Mouse (Mus musculus): ENCODE results near the gene Pex19. TPM values are rescaled to one million over a fixed set of nuclear protein-coding genes. Genes with fewer than 3 reads are reported as not detected.

Gene Pex19
- total RNA-seq, 2 experiments from 2014 or later: 31.6 to 48.2 TPM

- peak; percentile 29; the same call in 1 of the 2 replicates for ATAC-seq (replicated peaks; ENCODE audit: low FRiP score, low TSS enrichment, poor library complexity, severe bottlenecking)
These were observed 2.6 kb downstream of the Pex19 start for GRCm38 (mm10) chr1:172129108-172129507.

DNA sequence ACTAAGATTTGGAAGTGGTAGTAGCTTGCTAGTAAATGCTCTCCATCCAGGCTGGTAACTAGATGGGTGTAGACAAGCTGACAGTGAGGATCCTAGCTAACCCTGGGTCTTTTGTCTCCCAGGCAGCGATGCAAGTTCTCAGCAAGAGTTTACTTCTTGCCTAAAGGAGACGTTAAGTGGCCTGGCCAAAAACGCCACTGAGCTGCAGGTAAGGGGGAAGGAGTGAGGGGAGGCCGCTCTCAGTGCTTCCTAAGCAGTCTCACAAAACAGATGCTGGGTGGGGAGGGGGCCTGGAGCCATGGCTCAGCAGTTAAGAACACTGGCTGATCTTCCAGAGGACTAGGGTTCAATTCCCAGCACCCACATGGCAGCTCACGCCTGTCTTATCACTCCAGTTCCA lies 3.2 kb downstream of the Pex19 start:
- ATAC-seq (replicated peaks; ENCODE audit: low FRiP score, low TSS enrichment, poor library complexity, severe bottlenecking): no peak

DNA sequence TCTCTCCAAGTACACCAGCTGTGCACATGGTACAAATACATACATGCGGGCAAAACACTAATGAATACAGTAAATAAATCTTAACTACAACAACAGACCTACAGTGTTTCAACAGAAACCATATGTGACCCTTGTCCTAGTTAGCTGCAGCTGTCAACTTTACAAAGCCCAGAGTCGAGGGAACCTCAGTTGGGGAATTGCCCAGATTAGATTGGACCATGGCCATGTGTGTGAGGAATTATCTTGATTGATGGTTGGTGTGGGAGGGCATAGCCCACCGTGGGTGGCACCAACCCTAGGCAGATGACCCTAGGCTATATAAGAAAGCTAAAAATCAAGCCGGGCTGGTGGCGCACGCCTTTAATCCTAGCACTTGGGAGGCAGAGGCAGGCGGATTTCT lies 5.8 kb downstream of the Pex19 start:
- no peak for ATAC-seq (replicated peaks; ENCODE audit: low FRiP score, low TSS enrichment, poor library complexity, severe bottlenecking)

DNA sequence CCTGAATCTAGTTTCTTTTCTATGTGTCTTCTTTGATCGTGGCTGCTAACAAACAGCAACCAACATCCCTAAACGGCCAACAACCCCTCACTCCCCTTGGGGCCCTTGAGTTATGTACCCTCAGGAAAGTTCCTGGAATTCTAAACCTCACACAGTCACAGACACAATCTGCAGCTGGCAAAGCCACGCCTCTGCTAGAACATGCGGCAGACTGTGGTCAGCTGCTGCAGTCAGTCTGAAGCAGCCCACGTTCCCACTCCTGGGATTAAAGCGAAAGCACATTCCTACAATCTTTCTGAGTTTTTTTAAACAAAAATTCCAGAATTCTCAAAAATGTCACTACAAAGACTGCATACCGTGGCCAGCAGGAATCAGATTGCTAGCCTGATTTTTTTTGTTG lies 7.0 kb downstream of the Pex19 start:
- ATAC-seq (replicated peaks; ENCODE audit: low FRiP score, low TSS enrichment, poor library complexity, severe bottlenecking): no peak

DNA sequence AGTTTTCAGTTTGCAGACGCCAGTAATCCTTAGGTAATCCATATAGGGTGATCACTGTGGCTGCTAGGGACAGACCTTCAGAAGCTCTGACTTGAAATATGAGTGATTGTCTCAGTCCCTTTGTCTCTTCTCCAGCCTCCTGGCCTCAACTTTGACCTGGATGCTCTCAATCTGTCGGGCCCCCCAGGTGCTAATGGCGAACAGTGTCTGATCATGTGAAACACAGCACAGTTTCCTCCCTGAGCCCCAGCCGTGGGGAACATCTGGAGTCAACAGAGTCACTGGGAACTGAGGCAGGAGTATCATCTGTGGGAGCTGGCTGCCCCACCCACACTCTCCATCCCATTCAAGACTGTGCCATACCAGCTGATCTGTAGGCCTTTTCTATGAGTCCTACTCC lies 7.5 kb downstream of the Pex19 start:
- no peak for ATAC-seq (replicated peaks; ENCODE audit: low FRiP score, low TSS enrichment, poor library complexity, severe bottlenecking)

- ATAC-seq (replicated peaks; ENCODE audit: low FRiP score, low TSS enrichment, poor library complexity, severe bottlenecking): no peak
These were observed 13.6 kb downstream of the Pex19 start for GRCm38 (mm10) chr1:172140160-172140559.

DNA sequence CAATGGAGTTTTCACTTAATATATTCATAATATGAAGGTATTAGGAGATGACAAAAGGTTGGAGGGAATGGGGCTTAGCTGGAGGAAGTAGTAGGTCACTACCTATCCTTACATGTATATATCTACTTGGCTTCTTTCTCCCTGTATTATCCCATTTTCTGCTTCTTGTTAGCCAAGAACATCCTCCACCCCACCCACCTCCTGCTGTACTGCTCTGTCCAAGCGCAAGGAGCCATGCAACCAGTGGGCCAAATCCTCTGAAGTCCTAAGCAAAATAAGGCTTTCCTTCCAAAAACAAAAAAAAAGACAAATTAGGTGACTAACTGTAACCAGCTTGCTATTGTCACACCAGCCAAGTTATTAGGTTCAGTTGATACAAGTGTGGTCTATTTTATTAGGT lies 14.3 kb downstream of the Pex19 start:
- ATAC-seq (replicated peaks; ENCODE audit: low FRiP score, low TSS enrichment, poor library complexity, severe bottlenecking): no peak

GRCm38 (mm10) chr1:172141529-172141928 lies 15.0 kb downstream of the Pex19 start:
- ATAC-seq (replicated peaks; ENCODE audit: low FRiP score, low TSS enrichment, poor library complexity, severe bottlenecking): no peak

GRCm38 (mm10) chr1:172143570-172143969 lies 17.0 kb downstream of the Pex19 start:
- peak; percentile 77 for ATAC-seq (replicated peaks; ENCODE audit: low FRiP score, low TSS enrichment, poor library complexity, severe bottlenecking)

- ATAC-seq (replicated peaks; ENCODE audit: low FRiP score, low TSS enrichment, poor library complexity, severe bottlenecking): peak; percentile 89
These were observed 21.3 kb downstream of the Pex19 start, which contains the start of gene Dcaf8 for GRCm38 (mm10) chr1:172147835-172148278. Gene Dcaf8, plus strand, starts transcription at chr1:172148084.

DNA sequence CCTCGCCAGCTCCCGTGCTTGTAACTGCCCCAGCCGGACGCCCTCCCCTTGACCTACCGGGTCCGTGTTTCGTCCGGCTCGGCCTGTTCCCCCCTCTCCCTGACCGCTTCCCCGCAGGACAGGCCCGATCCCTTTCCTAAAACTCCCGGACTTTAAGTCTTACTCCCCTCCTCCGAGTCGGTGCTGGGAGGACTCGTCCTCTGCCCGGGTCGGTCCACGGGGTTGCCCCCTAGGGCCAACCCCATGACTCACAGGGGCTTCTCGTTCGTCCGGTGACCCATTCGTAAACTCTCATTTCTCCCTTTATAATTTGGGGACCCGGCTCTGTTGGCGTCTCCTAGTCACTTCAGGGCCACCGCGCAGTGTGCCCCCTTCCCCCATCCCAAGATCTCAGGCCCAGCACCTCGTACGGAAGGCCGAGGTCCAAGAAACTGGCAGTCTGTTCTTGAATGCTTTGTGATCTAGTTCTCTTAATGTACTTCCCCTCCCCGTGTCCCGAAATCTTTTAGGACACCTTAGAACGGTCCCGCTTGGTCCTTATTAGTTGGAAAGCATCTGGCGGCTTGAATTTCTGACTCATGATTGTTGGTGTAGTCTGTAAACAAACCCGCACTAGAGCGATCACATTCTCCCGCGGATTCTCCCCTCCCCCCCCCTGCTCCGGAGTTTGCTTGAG lies 21.9 kb downstream of the Pex19 start:
- peak; percentile 63 for ATAC-seq (replicated peaks; ENCODE audit: low FRiP score, low TSS enrichment, poor library complexity, severe bottlenecking)

GRCm38 (mm10) chr1:172148955-172149815 lies 22.6 kb downstream of the Pex19 start:
- peak; percentile 53 for ATAC-seq (replicated peaks; ENCODE audit: low FRiP score, low TSS enrichment, poor library complexity, severe bottlenecking)

DNA sequence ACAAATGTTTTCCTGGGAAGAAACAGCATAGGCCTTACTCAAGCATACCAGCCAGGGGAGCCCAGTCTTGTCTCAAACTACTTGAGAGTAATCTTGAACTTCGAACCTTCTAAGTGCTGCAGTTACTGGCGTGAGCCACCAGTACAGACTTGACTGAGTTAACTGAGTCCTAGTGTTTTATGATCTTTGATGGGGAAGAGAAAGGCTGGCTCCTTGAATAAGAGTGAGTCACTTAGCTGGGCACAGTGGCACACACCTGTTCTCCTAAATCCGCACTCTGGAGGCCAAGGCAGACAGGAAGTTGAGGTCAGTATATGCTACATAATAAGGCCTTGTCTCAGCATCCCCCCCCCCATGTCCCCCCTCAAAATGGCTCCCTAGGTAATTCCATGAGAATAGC lies 28.0 kb downstream of the Pex19 start:
- ATAC-seq (replicated peaks; ENCODE audit: low FRiP score, low TSS enrichment, poor library complexity, severe bottlenecking): no peak

DNA sequence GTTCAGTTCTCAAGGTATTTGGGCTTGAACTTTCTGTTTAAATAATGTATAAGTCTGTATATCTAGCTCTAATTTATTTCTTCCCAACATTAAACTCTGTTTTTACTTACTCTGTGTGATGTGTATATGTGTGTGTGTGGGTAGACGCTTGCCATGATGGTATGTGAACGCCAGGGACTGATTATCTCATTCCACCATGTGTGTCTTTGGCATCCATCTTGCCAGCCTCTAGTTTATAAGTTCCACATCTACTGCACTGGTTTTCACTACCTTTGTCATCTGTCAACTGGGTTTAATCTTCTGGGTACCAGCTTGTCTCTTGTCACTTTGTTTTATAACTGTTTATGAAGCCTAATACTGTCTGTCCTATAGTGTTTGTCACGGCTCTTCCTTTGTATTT lies 29.0 kb downstream of the Pex19 start:
- peak; percentile 95 for ATAC-seq (replicated peaks; ENCODE audit: low FRiP score, low TSS enrichment, poor library complexity, severe bottlenecking)

DNA sequence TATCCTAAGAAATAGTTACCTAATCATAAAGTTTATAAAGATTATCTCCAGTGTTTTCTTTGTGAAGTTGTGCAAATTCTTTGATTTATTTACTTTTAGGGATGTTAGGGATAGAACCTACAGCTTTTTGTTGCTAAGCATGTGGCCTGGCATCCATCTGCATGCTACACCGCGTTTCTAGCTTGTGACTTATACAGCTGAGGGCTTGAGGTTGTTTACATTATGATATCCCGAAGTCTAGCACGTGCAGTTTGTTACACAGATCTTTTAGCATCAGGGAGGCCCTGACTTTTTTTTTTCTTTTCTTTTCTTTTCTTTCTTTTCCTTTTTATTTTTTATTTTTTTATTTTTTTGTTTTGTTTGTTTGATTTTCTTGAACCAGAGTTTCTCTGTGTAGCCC lies 33.4 kb downstream of the Pex19 start:
- no peak for ATAC-seq (replicated peaks; ENCODE audit: low FRiP score, low TSS enrichment, poor library complexity, severe bottlenecking)

DNA sequence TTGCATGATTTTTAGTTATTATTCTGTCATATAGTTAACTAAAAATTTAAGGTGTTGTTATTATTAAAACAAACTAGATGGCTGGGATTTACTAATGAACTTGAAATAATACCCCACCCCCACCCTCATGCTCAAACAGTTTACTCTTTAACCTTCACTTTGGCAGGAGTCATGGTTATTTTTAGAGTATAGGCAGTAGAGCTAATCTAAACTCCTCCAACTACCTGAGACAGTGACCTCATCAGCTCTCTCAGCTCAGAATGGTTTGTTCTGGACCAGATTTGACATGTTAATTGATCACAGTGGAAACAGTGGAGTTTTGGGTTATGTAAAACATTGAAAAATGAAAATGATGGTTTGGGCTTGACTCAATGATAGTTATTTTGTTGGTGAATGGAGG lies 34.0 kb downstream of the Pex19 start:
- no peak for ATAC-seq (replicated peaks; ENCODE audit: low FRiP score, low TSS enrichment, poor library complexity, severe bottlenecking)

DNA sequence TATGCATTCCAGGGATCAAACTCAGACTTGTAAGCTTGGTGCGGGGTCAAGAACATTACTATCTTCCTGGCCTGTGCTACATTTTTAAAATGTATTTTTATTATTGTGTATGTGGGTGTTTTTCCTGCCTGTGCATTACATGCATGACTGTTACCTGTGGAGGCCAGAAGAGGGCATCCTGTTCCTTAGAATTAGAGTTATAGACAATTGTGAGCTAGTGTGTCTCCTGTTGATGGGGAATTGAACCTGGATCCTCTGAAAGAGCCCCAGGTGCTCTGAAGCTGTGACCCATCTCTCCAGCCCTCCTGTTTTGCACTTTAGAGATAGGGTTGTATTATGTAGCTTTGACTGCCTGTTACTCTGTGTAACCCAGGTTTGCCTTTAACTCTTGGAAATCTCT lies 35.5 kb downstream of the Pex19 start:
- ATAC-seq (replicated peaks; ENCODE audit: low FRiP score, low TSS enrichment, poor library complexity, severe bottlenecking): peak; percentile 73

DNA sequence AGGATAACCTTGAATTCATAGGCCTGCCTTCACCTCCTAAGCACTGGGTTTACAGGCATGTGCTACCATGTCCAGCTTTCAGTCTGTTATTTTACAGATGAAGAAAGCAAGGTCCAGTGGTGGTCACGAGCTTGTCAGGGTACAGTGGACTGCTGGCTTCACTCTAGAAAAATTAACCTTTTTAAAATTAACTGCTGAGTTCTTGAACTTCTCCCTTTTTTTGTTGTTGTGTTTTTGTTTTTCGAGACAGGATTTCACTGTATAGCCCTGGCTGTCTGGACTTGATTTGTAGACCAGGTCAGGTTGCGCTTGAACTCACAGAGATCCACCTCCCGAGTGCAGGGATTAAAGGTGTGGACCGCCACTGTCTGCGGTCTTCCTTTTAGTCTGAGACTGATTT lies 36.4 kb downstream of the Pex19 start:
- no peak for ATAC-seq (replicated peaks; ENCODE audit: low FRiP score, low TSS enrichment, poor library complexity, severe bottlenecking)

DNA sequence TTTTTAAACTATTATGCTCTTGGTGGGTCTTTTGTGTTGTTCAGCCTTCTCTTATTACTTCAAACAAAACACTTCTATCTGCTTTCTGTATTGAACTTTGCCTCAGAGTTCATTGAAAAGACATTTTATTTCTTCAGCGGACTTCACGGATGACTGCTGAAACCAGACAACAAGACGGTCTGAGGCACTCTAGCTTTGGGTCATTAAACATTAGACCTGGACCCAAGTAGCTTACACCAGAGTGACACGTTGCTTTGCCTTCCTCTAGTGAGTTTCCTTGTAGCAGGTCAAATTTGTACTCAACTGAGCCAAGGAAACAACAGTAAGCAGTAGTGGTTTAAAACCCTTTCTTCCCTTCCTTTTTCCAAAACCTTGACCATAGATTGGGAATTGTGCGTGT lies 41.4 kb downstream of the Pex19 start:
- ATAC-seq (replicated peaks; ENCODE audit: low FRiP score, low TSS enrichment, poor library complexity, severe bottlenecking): no peak

DNA sequence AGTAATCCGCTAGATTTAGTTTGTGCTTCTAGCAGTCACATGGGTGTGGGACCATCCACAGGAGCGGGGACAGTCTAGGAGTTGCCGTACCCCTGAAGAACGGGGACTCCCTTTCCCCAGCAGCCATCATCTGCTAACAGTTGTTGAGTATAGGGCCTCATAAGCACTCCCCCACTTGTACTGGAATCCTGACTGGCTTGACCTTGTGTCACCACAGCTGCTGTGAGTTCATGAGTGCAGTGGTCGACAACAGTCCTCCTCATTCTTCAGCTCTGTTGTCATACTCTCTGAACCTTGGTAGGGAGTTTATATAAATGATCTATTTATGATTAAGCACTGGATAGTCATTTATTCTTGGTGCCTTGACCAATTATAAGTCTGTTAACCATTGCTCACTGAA lies 43.3 kb downstream of the Pex19 start:
- no peak for ATAC-seq (replicated peaks; ENCODE audit: low FRiP score, low TSS enrichment, poor library complexity, severe bottlenecking)

DNA sequence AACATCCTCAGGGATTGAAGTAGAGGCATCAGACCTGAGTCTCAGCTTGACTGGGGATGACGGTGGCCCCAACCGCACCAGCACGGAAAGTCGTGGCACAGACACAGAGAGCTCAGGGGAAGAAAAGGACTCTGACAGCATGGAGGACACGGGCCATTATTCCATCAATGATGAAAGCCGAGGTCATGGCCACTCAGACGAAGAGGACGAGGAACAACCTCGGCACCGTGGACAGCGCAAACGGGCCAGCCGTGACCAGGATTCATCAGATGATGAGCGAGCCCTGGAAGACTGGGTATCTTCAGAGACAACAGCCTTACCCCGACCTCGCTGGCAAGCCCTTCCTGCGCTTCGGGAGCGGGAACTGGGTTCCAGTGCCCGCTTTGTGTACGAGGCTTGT lies 45.8 kb downstream of the Pex19 start:
- ATAC-seq (replicated peaks; ENCODE audit: low FRiP score, low TSS enrichment, poor library complexity, severe bottlenecking): no peak
